Mouse (Mus musculus) lung, adult 2 months (tissue): ENCODE results near the gene Ppig.

Source experiments
- CTCF ChIP-seq: fragments of 200-500 bp; IDR thresholded peaks from 2 replicates; pipeline ENCODE4 v1.5.1; 2011; ENCODE audit warnings: mild to moderate bottlenecking, low read length, control low read depth; ENCODE audit not compliant: insufficient read depth
- POLR2A ChIP-seq: fragments of 200-500 bp; IDR thresholded peaks from 2 replicates; pipeline ENCODE4 v1.6.1; 2011; ENCODE audit warnings: low read depth, mild to moderate bottlenecking, control low read depth, low read length, borderline replicate concordance; ENCODE audit errors: extremely low read depth

GRCm38 (mm10) chr2:69679990-69680389 is 42.4 kb upstream of the Ppig start:
- TF ChIP-seq CTCF (no peak), POLR2A (no peak)
